ENCODE assay signal across 16 mouse cellular contexts in the genomic region with DNA sequence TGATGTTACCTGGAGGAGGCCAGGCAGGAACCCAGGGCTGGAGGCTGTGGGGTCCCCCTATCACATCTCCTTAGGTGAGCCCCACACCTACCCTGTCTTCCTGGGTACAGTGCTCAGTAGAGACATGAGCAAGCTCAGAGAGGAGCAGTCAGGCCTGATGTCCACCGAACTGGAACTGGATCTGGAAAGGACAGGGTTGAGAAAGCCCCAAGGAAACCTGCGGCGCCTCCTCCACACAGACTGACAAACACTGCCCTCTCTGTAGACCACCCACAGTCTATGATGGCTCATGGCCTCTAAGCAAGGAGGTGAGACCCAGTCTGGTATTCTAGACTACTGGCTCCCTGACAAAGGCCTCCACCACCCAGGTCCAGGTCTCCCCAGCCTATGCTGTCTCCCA.
"Had no signal": no experiment of that assay in that cellular context is flagged by ENCODE, and none has a peak within 500 bp of the region (broad histone marks: within the 10 kb centered on the region; RNA-seq: fewer than 3 reads in every experiment).

No protein-coding gene starts in this region.

- H3K9ac ChIP-seq: liver, embryonic 13.5 days; midbrain, embryonic 12.5 days; midbrain, embryonic 15.5 days; neural tube, embryonic 13.5 days had no signal

- ATAC-seq: inflammation-experienced regulatory T-cells, adult 6 months; intestine, embryonic 16.5 days; midbrain, embryonic 15.5 days had no signal

- H3K36me3 ChIP-seq: liver, embryonic 13.5 days; midbrain, embryonic 12.5 days; midbrain, embryonic 15.5 days; neural tube, embryonic 13.5 days had no signal

- H3K9me3 ChIP-seq: liver, embryonic 13.5 days; midbrain, embryonic 12.5 days; midbrain, embryonic 15.5 days; neural tube, embryonic 13.5 days had no signal

- H3K27me3 ChIP-seq: liver, embryonic 13.5 days; midbrain, embryonic 15.5 days; neural tube, embryonic 13.5 days had no signal

- H3K4me3 ChIP-seq: left cerebral cortex, adult 2 months; liver, embryonic 13.5 days; midbrain, embryonic 12.5 days; midbrain, embryonic 15.5 days; myocyte; neural tube, embryonic 13.5 days had no signal

- DNase-seq: kidney, adult 2 months; layer of hippocampus, postnatal 36 days; liver, embryonic 13.5 days; lung, adult 2 months; lung, postnatal 14 days; lung, postnatal 4 days; thymus, adult 2 months; thymus, postnatal 14 days; thymus, postnatal 4 days had no signal

- H3K4me1 ChIP-seq: midbrain, embryonic 15.5 days had no signal

- H3K27ac ChIP-seq: left cerebral cortex, adult 2 months; liver, embryonic 13.5 days; midbrain, embryonic 12.5 days; midbrain, embryonic 15.5 days; neural tube, embryonic 13.5 days had no signal

- H3K4me2 ChIP-seq: liver, embryonic 13.5 days; midbrain, embryonic 12.5 days; midbrain, embryonic 15.5 days; neural tube, embryonic 13.5 days had no signal
